Mouse (Mus musculus) v-Abl transformed pro-B cells (cell line): Measurements from ENCODE around the gene St14.
"Not testable (repeated sequence)": the region's sequence is repeated elsewhere in the genome, so short reads cannot be mapped to it uniquely, and the experiment has no call there.

Experiments used
- in situ Hi-C, 2 experiments: fragments of 400-800 bp; cut with MboI; formaldehyde crosslinking; loops; one replicate each; pipeline ENCODE4 v1.15.1; 2025; ENCODE audit not compliant: unreplicated experiment in 2 of 2

St14 gene

GRCm38 (mm10) chr9:31131205-31131968, at the start of gene St14:
St14 (minus strand) TSS chr9:31131853.
- in situ Hi-C loops, result no loop called here

- in situ Hi-C loops, result no loop called here
Observed at GRCm38 (mm10) chr9:31177692-31178091, 46.0 kb upstream of the St14 start.

DNA sequence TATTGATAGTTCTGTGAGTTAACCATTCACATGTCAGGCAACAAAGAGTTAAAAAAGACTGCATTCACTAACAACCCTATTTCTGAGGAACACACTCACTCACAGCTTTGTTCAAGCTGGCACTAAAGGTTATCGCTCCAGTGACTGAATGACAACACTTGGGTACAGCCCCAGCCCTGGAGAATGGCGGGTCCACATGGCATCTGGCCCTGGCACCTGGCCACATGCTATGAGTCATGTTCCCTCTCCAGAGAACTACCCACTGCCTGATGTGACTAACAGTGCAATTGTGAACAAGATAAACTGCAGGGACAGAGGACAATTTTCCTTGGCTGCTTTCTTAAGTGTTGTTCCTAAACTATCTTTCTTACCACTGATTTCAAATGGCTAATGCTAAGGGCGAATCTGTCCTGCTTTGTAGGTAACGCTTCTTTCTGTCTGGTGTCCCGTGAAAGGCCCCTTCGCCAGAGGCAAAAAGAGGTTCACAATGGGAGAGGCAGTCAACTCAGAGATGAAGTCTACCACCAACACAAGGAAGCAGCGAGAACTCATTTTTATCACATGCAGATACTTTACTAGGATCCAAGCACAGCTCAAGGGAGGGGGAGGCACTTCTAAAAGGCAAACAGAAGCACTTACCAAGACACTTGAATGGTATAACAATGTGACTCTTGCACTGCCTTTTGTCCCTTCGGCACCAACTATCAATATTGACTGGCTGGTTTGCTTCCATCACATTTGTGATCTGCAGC, 44.9 kb upstream of the St14 start:
- in situ Hi-C loops, result no loop called here

DNA sequence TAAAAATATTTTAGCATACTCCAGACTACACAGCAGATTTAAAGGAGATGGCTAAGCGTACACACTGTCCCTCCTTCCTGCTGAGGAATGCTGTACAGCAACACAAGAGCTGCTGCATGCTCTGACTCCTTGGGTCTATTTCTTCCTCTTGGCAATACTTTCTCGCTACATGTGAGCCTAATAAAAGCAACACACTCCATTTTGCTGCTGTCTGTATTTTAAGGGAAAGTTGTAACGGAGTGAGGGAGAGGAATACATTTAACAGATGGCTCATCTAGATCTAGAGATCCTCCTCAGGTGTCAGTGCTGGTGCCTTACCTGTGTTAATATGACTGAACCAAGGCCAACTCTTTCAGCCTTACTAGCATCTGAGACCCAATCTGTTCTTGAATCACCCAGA, 44.3 kb upstream of the St14 start:
- in situ Hi-C loops, result no loop called here

DNA sequence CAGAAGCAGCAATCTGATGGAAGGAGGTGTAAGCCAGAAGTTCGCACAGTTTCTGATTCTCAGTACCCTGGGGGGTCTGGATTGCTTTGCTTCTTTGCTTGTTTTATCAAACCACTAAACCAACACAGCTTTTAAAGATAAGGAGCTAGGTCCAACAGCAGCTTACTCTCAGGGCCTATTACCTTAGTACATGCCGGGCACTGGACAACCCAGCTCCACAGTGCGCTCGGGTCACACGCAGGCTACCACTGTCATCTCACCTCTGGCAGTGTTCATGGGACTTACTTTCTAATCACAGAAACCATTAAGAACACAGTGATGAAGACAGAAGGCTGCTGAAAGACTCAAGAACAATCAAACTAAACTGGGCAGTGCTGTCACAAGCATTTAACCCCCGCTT, 43.7 kb upstream of the St14 start:
- in situ Hi-C loops, result no loop called here

DNA sequence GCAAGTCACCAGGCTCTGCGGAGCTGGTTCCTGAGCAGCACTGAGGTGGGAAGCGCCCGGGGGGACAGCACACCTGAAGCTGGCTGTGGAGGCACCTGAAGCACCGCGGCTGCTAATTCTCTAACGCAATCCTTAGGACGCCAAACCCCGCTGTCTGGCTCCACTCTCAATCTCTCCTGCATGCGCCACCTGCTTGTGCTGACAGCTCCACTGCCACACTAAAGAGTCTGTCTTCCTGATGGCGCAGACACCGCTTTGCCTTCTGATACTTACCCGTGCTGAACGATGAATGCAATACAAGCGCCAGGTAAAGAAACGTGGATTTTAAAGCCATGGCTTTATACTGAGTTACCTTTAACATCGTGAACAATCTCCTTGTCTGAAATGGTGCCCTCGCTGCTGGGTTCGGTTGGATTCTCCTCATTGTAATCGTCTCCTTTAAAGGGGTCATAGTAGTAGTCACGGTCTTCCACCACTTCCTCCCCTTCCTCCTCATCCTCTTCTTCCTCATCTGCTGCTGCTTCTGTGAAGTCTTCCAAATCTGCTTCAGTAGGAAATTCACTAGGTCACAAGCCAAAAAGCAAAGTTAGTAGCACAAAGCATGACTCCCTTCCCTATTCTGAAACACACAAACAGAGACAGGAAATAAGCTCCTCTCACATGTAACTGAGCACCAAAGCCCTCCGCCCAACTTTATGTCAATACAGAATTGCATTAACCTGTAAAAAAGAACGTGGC, 36.9 kb upstream of the St14 start:
- in situ Hi-C loops, result no loop called here

DNA sequence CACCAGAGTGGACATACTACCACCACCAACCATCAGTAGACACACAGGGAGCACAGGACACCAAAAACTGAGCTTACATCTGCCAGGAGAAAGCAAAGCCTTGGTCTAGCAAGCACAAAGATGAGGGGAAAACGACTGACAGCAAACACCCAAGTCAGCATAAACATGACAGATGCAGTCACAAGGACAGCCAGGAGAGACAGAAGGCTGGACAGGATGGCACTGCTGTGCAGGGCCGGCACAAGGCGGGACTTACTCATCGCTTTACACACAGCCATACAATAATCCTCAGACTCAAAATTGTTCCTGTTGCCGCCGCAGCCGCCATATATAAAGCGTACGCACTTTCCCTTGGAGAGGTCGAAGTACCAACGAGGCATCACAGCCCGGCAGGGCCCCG, 35.7 kb upstream of the St14 start:
- in situ Hi-C loops, result no loop called here

- in situ Hi-C loops, result not testable (repeated sequence)
Observed at GRCm38 (mm10) chr9:31165505-31165904, 33.9 kb upstream of the St14 start.

DNA sequence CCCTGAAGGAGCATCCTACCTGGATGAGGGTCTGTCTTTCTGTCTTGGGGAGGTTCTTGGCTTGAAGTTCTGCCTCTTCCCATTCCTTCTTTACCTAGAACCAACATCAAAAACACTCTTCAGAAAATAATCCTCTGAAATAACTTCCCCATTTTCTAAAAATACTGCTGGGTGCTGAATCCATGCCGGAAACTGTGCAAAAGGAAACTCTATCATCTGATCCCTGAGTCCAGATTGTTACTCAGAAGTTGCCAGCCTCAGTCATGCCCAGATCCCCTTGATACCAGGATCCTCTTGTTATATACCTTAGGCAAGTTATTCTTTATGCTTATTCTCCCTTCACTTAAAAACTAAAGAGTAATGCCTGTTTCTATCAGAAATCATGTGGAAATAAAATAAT, 31.7 kb upstream of the St14 start:
- in situ Hi-C loops, result loop anchor here in 1 of 2 experiments (5.0 kb wide), 1 partner anchor 184 kb away; no protein-coding TSS in a partner anchor

- in situ Hi-C loops, result loop anchor here in 1 of 2 experiments (5.0 kb wide), 1 partner anchor 184 kb away; no protein-coding TSS in a partner anchor
Observed at GRCm38 (mm10) chr9:31162911-31163310, 31.3 kb upstream of the St14 start.

- in situ Hi-C loops, result loop anchor here in 1 of 2 experiments (5.0 kb wide), 1 partner anchor 187 kb away; no protein-coding TSS in a partner anchor
Observed at GRCm38 (mm10) chr9:31159910-31160309, 28.3 kb upstream of the St14 start.

GRCm38 (mm10) chr9:31156594-31156993, 24.9 kb upstream of the St14 start:
- in situ Hi-C loops, result no loop called here

DNA sequence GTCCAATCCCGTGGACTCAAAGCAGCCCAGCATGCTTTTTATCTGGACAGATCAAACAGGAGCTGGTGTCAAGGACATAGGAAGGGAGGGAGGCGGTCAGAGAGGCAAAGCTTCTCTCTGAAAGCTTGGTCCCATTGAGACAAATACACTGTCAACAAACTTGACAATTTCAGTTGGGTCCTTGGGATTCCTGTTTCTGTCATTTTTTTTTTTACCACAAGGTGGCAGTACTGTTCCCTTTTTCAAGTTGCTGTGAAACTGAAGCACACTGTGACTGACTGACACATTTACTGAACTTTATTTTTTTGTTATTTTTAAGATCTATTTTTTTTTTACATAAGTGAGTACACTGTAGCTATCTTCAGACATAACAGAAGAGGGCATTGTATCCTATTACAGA, 19.4 kb upstream of the St14 start:
- in situ Hi-C loops, result loop anchor here in 1 of 2 experiments (5.0 kb wide), 2 partner anchors 251 to 396 kb away; no protein-coding TSS in a partner anchor

- in situ Hi-C loops, result loop anchor here (5.0 to 10.0 kb wide), 3 partner anchors 197 to 397 kb away; no protein-coding TSS in a partner anchor
Observed at GRCm38 (mm10) chr9:31148135-31148534, 16.5 kb upstream of the St14 start.

DNA sequence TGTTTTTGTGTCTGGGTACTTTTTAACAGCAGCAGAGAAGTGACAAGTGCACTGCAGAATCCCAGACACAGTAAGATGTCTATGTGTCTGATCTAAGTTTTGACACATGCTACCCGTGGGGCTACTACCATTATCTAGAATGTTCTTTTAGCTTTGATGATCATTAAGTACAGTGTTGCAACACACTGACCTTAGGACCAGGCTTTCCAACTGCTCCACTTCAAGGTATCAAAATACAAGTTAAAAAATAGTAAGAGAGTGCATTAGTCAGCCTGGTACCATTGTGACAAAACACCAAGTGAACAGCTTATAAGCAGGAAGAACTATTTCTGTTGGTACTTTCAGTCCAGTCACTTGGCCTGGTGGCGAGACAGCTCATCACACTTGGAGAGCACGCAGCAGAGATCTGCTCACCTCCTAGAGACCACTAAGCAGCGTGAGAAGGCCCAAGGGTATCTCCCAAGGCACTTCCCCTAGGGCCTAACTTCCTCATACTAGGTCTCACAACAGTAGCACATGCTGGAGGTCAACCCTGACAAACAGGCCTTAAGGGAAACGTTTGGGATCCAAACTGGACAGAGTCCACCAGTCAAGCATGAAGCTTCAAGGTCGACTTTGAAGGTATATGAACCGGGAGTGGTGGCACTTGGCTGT, 13.7 kb upstream of the St14 start:
- in situ Hi-C loops, result loop anchor here (5.0 to 10.0 kb wide), 3 partner anchors 199 to 399 kb away; no protein-coding TSS in a partner anchor

DNA sequence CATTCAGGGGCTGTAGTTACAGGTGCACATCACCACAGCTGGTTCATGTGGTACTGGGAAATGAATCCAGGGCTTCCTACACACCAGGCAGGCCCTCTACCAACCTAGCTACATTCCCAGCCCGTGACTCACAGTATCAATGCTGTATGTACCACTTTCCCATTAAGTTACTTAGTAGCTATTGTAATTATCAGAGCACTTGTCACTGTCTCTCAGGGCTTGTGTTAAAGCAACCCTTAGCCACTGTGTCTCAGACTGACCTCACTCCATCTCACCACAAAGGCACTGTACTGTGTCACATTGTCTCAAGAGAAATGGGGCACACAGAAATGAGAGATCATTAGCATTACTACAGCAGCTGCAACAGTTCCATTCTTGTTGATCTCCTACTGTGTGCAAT, 11.3 kb upstream of the St14 start:
- in situ Hi-C loops, result loop anchor here (10.0 kb wide), 2 partner anchors 202 to 402 kb away; no protein-coding TSS in a partner anchor

GRCm38 (mm10) chr9:31133131-31133530, 1.5 kb upstream of the St14 start:
- in situ Hi-C loops, result no loop called here

- in situ Hi-C loops, result no loop called here
Observed at GRCm38 (mm10) chr9:31130357-31131204, 1.1 kb downstream of the St14 start.

DNA sequence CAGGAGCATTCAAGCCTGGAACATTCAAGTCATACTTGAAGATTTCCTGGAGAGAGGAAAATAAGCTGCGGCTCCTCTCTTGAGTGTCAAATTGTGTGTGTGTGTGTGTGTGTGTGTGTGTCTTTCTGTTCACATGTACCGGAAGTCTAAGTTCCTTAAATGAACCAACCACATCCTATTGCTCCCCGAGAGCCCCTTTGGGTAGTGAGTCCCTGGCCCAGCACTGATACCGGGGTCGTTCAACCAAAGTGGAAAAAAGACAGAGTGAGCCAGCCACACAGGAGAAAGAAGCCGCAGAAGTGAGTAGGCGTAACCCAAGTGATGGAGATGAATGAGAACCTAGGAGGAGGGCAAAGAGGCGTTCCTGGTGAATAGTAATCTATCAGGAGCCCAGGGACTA, 1.7 kb downstream of the St14 start:
- in situ Hi-C loops, result no loop called here
